Mouse (Mus musculus) liver, adult 2 months (tissue): Measurements from ENCODE around the gene Nasp.

Experiments
- CTCF ChIP-seq: fragments of 200-500 bp; IDR thresholded peaks from 2 replicates; pipeline ENCODE4 v1.5.1; 2011; ENCODE audit warnings: low read depth, low read length, control low read depth
- POLR2A ChIP-seq: fragments of 200-500 bp; IDR thresholded peaks from 2 replicates; pipeline ENCODE4 v1.6.1; 2011; ENCODE audit warnings: low read length, control low read depth; ENCODE audit not compliant: insufficient read depth; ENCODE audit errors: extremely low read depth

GRCm38 (mm10) chr4:116557306-116558121 is 70.2 kb downstream of the Nasp start, which contains the start of gene Gpbp1l1:
- TF ChIP-seq CTCF, result peak; percentile 33
- TF ChIP-seq POLR2A, result 0 out of 2 replicates have a peak, but pooled peaks have one; percentile 65
